Mouse (Mus musculus) forebrain, embryonic 15.5 days (tissue): ENCODE measurements around the gene Me3. TPM values are rescaled to one million over a fixed set of nuclear protein-coding genes. Genes with fewer than 3 reads are reported as not detected.

Experiments used
- ATAC-seq: fragments of 200-750 bp; cut with Nextera tagmentation; replicated peaks from 2 replicates; pipeline ENCODE4 v1.8.0; 2017; ENCODE audit warnings: mild to moderate bottlenecking, moderate TSS enrichment, moderate library complexity
- H3K27ac ChIP-seq: fragments of 300-500 bp; sonication (generic); replicated peaks from 2 replicates; pipeline ENCODE4 v1.5.1; 2015; ENCODE audit warnings: mild to moderate bottlenecking, inconsistent platforms
- H3K27me3 ChIP-seq: fragments of 300-500 bp; sonication (generic); 2 replicates; pipeline ENCODE4 v1.6.1; 2015; ENCODE audit warnings: inconsistent platforms
- H3K36me3 ChIP-seq: fragments of 300-500 bp; sonication (generic); 2 replicates; pipeline ENCODE4 v1.6.1; 2015; ENCODE audit warnings: mild to moderate bottlenecking, inconsistent platforms
- H3K4me1 ChIP-seq: fragments of 300-500 bp; sonication (generic); 2 replicates; pipeline ENCODE4 v1.6.1; 2015; ENCODE audit warnings: inconsistent platforms
- H3K4me2 ChIP-seq: fragments of 300-500 bp; sonication (generic); replicated peaks from 2 replicates; pipeline ENCODE4 v1.6.1; 2015; ENCODE audit warnings: mild to moderate bottlenecking, inconsistent platforms
- H3K4me3 ChIP-seq: fragments of 300-500 bp; sonication (generic); 2 replicates; pipeline ENCODE4 v1.5.1; 2015; ENCODE audit warnings: mild to moderate bottlenecking, inconsistent platforms
- H3K9ac ChIP-seq: fragments of 300-500 bp; sonication (generic); replicated peaks from 2 replicates; pipeline ENCODE4 v1.6.1; 2015; ENCODE audit warnings: mild to moderate bottlenecking, inconsistent platforms
- H3K9me3 ChIP-seq: fragments of 300-500 bp; sonication (generic); 2 replicates; pipeline ENCODE4 v1.6.1; 2016; ENCODE audit warnings: inconsistent platforms
- WGBS: fragments of 180-500 bp; shearing (Covaris S2); methylation state at CpG from one replicate; pipeline ENCODE4 v1.1.7; 2015; ENCODE audit warnings: mixed read lengths; 5-methylcytosine and 5-hydroxymethylcytosine counted together
- polyA plus RNA-seq: library from polyadenylated mRNA; unstranded; fragments of >200 nt; fragmentation: Nextera tagmentation; extraction: Ambion mirVana; gene quantifications from 2 replicates; pipeline ENCODE4 v1.2.1, GENCODE M21; 2015

Gene Me3
- polyA plus RNA-seq, 1 experiment from 2014 or later: 3.1 TPM

- H3K9ac ChIP-seq: no peak overlapping the region
- H3K27ac ChIP-seq: no peak overlapping the region
- H3K9me3 ChIP-seq: no peaks in the 10 kb centered on the region
- H3K4me2 ChIP-seq: no peak overlapping the region
- ATAC-seq: no peak
- H3K4me3 ChIP-seq: no peak overlapping the region
- H3K36me3 ChIP-seq: no peaks in the 10 kb centered on the region
- 46% methylated on average over 9 of the region's 9 CpGs for WGBS
- no peaks in the 10 kb centered on the region for H3K27me3 ChIP-seq
- peaks cover 23% of the 10 kb centered on the region for H3K4me1 ChIP-seq
Observed at GRCm38 (mm10) chr7:89769106-89769896, 137.1 kb downstream of the Me3 start.

DNA sequence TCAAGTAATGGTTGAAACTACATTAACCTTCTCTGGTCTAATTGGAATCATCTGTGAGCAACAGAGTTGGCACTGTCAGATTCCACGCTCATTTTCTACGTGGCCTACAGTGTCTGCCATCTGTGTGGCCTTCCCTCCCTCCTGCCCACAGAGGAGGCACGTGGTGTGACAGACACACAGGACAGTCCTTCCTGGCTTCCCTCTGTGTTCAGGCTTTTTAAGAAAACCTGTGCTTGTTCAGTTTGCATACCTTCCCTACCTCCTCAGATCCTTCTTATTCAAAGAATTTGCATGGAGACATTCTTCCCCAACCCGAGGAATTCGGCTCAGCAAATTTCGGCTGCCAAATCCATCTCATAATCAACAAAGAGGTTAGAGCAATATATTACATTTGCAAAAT is 137.8 kb downstream of the Me3 start:
- Histone ChIP-seq H3K4me2 (no peak overlapping the region), H3K36me3 (no peaks in the 10 kb centered on the region), H3K4me3 (no peak overlapping the region), H3K9ac (no peak overlapping the region), H3K27ac (no peak overlapping the region), H3K27me3 (no peaks in the 10 kb centered on the region), H3K4me1 (peaks cover 23% of the 10 kb centered on the region), H3K9me3 (no peaks in the 10 kb centered on the region)
- ATAC-seq: peak; percentile 60; the same call in 1 of the 2 replicates
- 45% methylated on average over 6 of the region's 6 CpGs for whole genome bisulfite sequencing

GRCm38 (mm10) chr7:89772906-89773305 is 140.7 kb downstream of the Me3 start:
- H3K27ac ChIP-seq: no peak overlapping the region
- no peak overlapping the region for H3K4me3 ChIP-seq
- no peak overlapping the region for H3K9ac ChIP-seq
- peaks cover 15% of the 10 kb centered on the region for H3K4me1 ChIP-seq
- ATAC-seq: no peak
- H3K9me3 ChIP-seq: no peaks in the 10 kb centered on the region
- H3K27me3 ChIP-seq: no peaks in the 10 kb centered on the region
- no peaks in the 10 kb centered on the region for H3K36me3 ChIP-seq
- H3K4me2 ChIP-seq: no peak overlapping the region
- WGBS: 83% methylated on average over 5 of the region's 5 CpGs

DNA sequence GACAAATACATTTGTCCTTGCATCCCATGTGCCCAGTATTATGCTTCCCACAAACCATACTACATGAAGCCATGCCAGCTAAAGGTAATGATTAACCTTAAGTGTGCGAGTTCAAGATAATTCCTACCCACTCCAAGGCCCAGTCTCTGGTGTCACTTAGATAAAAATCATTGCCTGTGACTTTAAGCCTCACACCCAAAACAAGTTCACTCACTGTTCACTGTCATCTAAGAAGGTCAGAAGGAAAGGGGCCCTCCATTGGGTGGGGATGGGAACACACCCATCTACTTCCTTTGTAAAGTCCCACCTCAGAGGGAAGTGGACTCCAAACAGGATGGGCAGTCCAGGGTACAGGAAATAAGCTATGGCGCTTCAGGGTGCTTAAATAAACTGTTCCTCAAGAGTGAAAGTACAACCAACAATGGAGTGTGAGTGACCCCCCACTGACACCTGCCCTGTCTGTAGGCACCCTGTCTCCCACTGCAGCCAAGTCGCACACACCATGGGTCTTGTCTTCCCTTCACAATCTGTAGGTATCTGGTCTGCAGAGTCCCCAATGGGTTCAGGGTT is 141.2 kb downstream of the Me3 start:
- no peaks in the 10 kb centered on the region for H3K27me3 ChIP-seq
- no peak overlapping the region for H3K4me2 ChIP-seq
- H3K9me3 ChIP-seq: no peaks in the 10 kb centered on the region
- H3K9ac ChIP-seq: no peak overlapping the region
- no peak for ATAC-seq
- H3K27ac ChIP-seq: no peak overlapping the region
- H3K36me3 ChIP-seq: no peaks in the 10 kb centered on the region
- 56% methylated on average over 3 of the region's 3 CpGs for WGBS
- H3K4me3 ChIP-seq: no peak overlapping the region
- peaks cover 15% of the 10 kb centered on the region for H3K4me1 ChIP-seq

DNA sequence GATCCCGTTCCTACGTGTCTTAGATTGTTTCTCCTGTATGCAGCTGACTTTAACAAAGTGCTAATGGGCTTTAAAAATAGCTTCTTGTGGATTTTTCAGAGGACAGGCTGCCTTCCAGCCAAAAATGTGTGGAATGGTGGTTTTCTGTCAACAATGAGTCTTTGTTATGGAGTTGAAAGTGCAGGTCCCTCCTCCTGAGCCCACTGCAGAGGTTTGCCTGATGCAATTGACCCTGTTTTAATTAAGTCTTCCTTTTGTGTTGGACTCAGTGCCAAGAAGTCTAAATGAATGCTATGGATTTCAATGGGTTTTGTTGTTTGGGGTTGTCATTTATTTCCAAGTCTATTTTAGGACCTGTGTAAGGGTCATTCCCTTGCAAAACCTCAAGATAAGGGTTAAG is 141.7 kb downstream of the Me3 start:
- Histone ChIP-seq H3K36me3 (no peaks in the 10 kb centered on the region), H3K4me1 (peaks cover 15% of the 10 kb centered on the region), H3K9me3 (no peaks in the 10 kb centered on the region), H3K4me2 (no peak overlapping the region), H3K4me3 (no peak overlapping the region), H3K27me3 (no peaks in the 10 kb centered on the region), H3K9ac (no peak overlapping the region), H3K27ac (no peak overlapping the region)
- ATAC-seq: no peak
- WGBS: 5% methylated on average over 2 of the region's 2 CpGs

DNA sequence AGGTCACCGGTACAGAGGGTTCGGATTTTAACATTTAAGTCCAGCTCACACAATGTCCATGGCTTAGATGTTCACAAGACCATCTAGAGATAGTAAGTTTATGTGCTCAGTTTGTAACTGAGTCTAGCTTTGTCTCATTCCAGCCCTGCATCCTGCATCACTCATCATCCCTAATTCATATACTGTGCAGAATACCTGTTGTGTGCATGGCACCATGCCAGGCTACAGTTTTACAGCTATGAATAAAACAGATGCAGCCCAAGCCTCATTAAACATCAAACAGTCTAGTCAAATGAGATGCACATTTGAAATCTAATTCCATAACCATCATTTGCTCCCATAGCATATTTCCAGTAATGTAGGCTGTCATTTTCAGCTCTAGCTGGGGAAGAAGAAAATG is 143.7 kb downstream of the Me3 start:
- WGBS: 92% methylated on average over 2 of the region's 2 CpGs
- no peak overlapping the region for H3K4me3 ChIP-seq
- H3K27me3 ChIP-seq: no peaks in the 10 kb centered on the region
- ATAC-seq: no peak
- H3K9ac ChIP-seq: no peak overlapping the region
- H3K9me3 ChIP-seq: no peaks in the 10 kb centered on the region
- peaks cover 5% of the 10 kb centered on the region for H3K4me1 ChIP-seq
- H3K4me2 ChIP-seq: no peak overlapping the region
- H3K36me3 ChIP-seq: no peaks in the 10 kb centered on the region
- no peak overlapping the region for H3K27ac ChIP-seq

- H3K4me1 ChIP-seq: no peaks in the 10 kb centered on the region
- no peak for ATAC-seq
- H3K9ac ChIP-seq: no peak overlapping the region
- H3K9me3 ChIP-seq: no peaks in the 10 kb centered on the region
- no peaks in the 10 kb centered on the region for H3K27me3 ChIP-seq
- H3K4me3 ChIP-seq: no peak overlapping the region
- no peaks in the 10 kb centered on the region for H3K36me3 ChIP-seq
- no peak overlapping the region for H3K4me2 ChIP-seq
- H3K27ac ChIP-seq: no peak overlapping the region
- 63% methylated on average over 1 of the region's 1 CpGs for WGBS
Observed at GRCm38 (mm10) chr7:89781391-89781790, 149.2 kb downstream of the Me3 start.

GRCm38 (mm10) chr7:89787735-89788134 is 155.5 kb downstream of the Me3 start:
- Histone ChIP-seq H3K4me1 (no peaks in the 10 kb centered on the region), H3K9me3 (no peaks in the 10 kb centered on the region), H3K4me3 (no peak overlapping the region), H3K4me2 (no peak overlapping the region), H3K36me3 (no peaks in the 10 kb centered on the region), H3K27ac (no peak overlapping the region), H3K27me3 (no peaks in the 10 kb centered on the region), H3K9ac (no peak overlapping the region)
- WGBS: 82% methylated on average over 7 of the region's 7 CpGs
- no peak for ATAC-seq

DNA sequence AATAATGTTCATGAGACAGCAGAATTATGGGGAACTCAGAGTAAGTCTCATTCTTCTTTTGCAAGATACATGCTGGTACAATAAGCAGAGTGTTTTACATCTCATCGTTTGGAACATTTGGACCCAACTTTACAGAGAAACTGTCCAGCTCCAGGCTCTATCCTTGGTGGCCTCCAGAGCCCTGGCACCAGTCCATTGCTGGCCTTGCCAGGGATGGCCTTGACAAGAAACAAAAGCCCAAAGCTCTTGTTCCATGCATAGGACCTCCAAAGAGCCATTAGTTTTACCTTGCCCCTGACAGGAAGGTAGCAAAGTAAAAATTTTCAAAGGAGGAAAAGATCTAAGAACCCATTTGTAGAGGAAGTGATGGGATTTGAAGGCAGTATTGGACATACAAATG is 160.4 kb downstream of the Me3 start:
- WGBS: 91% methylated on average over 1 of the region's 1 CpGs
- Histone ChIP-seq H3K4me2 (no peak overlapping the region), H3K27me3 (no peaks in the 10 kb centered on the region), H3K36me3 (no peaks in the 10 kb centered on the region), H3K9me3 (no peaks in the 10 kb centered on the region), H3K9ac (no peak overlapping the region), H3K4me3 (no peak overlapping the region), H3K27ac (no peak overlapping the region), H3K4me1 (peaks cover 3% of the 10 kb centered on the region; the same call in 1 of the 2 replicates)
- no peak for ATAC-seq

DNA sequence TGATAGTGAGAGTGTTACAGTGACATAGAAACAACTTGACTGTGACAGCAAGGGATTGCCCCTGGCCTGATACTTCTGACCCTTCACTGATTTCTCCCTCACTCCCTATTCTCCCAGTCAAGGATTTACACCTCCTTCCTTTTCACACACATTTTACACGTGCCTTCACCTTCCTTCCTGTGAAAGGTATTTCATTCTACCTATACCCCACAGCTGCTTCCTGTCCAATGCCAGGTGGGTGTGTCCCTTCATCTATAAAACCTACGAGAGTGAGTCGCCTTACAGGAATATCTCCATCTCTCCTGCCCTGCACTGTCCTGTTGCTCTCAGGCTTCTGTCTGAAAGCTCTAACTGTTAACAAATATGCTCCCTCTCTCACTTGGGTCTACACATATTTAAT is 163.2 kb downstream of the Me3 start:
- Histone ChIP-seq H3K4me2 (no peak overlapping the region), H3K9ac (no peak overlapping the region), H3K4me3 (no peak overlapping the region), H3K4me1 (peaks cover 3% of the 10 kb centered on the region; the same call in 1 of the 2 replicates), H3K27me3 (no peaks in the 10 kb centered on the region), H3K9me3 (no peaks in the 10 kb centered on the region), H3K36me3 (no peaks in the 10 kb centered on the region), H3K27ac (no peak overlapping the region)
- 79% methylated on average over 3 of the region's 3 CpGs for WGBS
- no peak for ATAC-seq

- no peaks in the 10 kb centered on the region for H3K36me3 ChIP-seq
- no peaks in the 10 kb centered on the region for H3K27me3 ChIP-seq
- H3K9me3 ChIP-seq: no peaks in the 10 kb centered on the region
- no peak overlapping the region for H3K4me3 ChIP-seq
- H3K4me2 ChIP-seq: no peak overlapping the region
- 15% methylated on average over 6 of the region's 6 CpGs for WGBS
- peaks cover 3% of the 10 kb centered on the region; the same call in 1 of the 2 replicates for H3K4me1 ChIP-seq
- H3K27ac ChIP-seq: no peak overlapping the region
- no peak overlapping the region for H3K9ac ChIP-seq
- ATAC-seq: peak; percentile 70; the same call in 1 of the 2 replicates
Observed at GRCm38 (mm10) chr7:89796351-89796801, 164.2 kb downstream of the Me3 start.

DNA sequence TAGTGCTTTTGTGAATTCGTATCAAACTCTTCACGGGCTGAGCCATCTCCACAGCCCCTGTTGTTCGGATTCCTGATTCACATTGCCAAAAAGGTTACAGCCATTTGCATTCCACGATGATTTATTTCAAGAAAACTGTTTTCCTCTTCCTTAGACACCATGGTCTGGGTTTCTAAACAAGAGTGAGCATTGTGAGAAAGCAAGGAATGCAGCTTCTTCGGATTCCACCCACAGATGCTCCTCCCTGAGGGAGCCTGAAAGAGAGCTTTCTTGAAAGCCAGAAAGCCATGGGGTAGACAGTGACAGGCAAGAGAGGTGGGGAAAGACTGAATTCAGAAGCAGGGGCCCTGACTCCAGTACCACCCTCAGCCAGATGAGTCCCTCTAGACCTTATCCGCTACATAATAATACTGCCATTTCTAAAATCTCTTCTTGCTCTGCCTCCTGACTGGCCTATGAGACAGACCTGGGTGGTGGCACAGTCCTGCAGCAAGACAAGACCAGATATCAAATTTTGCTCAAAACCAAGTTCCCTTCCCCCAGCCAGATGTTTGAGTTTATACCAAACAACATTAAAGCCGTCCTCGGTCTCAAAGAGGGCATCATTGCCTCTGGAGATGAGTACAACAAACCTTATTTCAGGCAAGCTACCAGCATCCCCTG is 166.3 kb downstream of the Me3 start:
- Histone ChIP-seq H3K4me1 (peaks cover 3% of the 10 kb centered on the region; the same call in 1 of the 2 replicates), H3K27ac (no peak overlapping the region), H3K9ac (no peak overlapping the region), H3K4me2 (no peak overlapping the region), H3K4me3 (no peak overlapping the region), H3K27me3 (no peaks in the 10 kb centered on the region), H3K36me3 (no peaks in the 10 kb centered on the region), H3K9me3 (no peaks in the 10 kb centered on the region)
- no peak for ATAC-seq
- 68% methylated on average over 8 of the region's 8 CpGs for WGBS
